Mouse (Mus musculus) testis, adult 2 months (tissue): Measurements from ENCODE around the gene Cacna1a.

Experiments used
- CTCF ChIP-seq: fragments of 200-500 bp; IDR thresholded peaks from 2 replicates; pipeline ENCODE4 v1.5.1; 2012; ENCODE audit warnings: low read depth, mild to moderate bottlenecking, inconsistent platforms, low read length, moderate library complexity; ENCODE audit not compliant: control insufficient read depth, insufficient read depth, insufficient replicate concordance
- POLR2A ChIP-seq: fragments of 200-500 bp; IDR thresholded peaks from 2 replicates; pipeline ENCODE4 v1.6.1; 2012; ENCODE audit warnings: low read depth, mild to moderate bottlenecking, inconsistent platforms, low read length, moderate library complexity; ENCODE audit not compliant: control insufficient read depth

GRCm38 (mm10) chr8:84564042-84564441 is 175.8 kb downstream of the Cacna1a start:
- no peak for TF ChIP-seq POLR2A
- no peak for TF ChIP-seq CTCF
